Mouse (Mus musculus) kidney, embryonic 16.5 days (tissue): ENCODE results near the gene Fuk. TPM values are rescaled to one million over a fixed set of nuclear protein-coding genes. Genes with fewer than 3 reads are reported as not detected.
"Not testable (repeated sequence)": the region's sequence is repeated elsewhere in the genome, so short reads cannot be mapped to it uniquely, and the experiment has no call there.

Source experiments
- ATAC-seq: fragments of 200-750 bp; cut with Nextera tagmentation; 2 replicates; pipeline ENCODE4 v1.8.0; 2017; ENCODE audit warnings: moderate TSS enrichment; ENCODE audit not compliant: low FRiP score, low TSS enrichment
- H3K27ac ChIP-seq: fragments of 300-500 bp; sonication (generic); 2 replicates; pipeline ENCODE4 v1.5.1; 2014; ENCODE audit warnings: low read length
- H3K27me3 ChIP-seq: fragments of 300-500 bp; sonication (generic); 2 replicates; pipeline ENCODE4 v1.6.1; 2014; ENCODE audit warnings: low read length, control low read depth, mixed read lengths; ENCODE audit not compliant: insufficient read depth
- H3K36me3 ChIP-seq: fragments of 300-500 bp; sonication (generic); 2 replicates; pipeline ENCODE4 v1.6.1; 2014; ENCODE audit warnings: low read length, control low read depth, mixed read lengths; ENCODE audit not compliant: insufficient read depth
- H3K4me1 ChIP-seq: fragments of 300-500 bp; sonication (generic); 2 replicates; pipeline ENCODE4 v1.6.1; 2014; ENCODE audit warnings: low read length, control low read depth, mixed read lengths; ENCODE audit not compliant: insufficient read depth
- H3K4me2 ChIP-seq: fragments of 300-500 bp; sonication (generic); replicated peaks from 2 replicates; pipeline ENCODE4 v1.6.1; 2014; ENCODE audit warnings: low read depth, low read length
- H3K4me3 ChIP-seq: fragments of 300-500 bp; sonication (generic); 2 replicates; pipeline ENCODE4 v1.5.1; 2014; ENCODE audit warnings: mild to moderate bottlenecking, low read length
- H3K9ac ChIP-seq: fragments of 300-500 bp; sonication (generic); replicated peaks from 2 replicates; pipeline ENCODE4 v1.6.1; 2014; ENCODE audit warnings: low read length
- H3K9me3 ChIP-seq: fragments of 300-500 bp; sonication (generic); 2 replicates; pipeline ENCODE4 v1.6.1; 2016; ENCODE audit warnings: low read length, control low read depth
- WGBS: fragments of 180-500 bp; shearing (Covaris S2); extraction: QIAGEN DNeasy Blood & Tissue Kit; methylation state at CpG from one replicate; pipeline ENCODE4 v1.1.7; 2014; 5-methylcytosine and 5-hydroxymethylcytosine counted together
- polyA plus RNA-seq: library from polyadenylated mRNA; unstranded; fragments of >200 nt; fragmentation: Nextera tagmentation; extraction: Ambion mirVana; gene quantifications from 2 replicates; pipeline ENCODE4 v1.2.1, GENCODE M21; 2015

The Fuk gene
- polyA plus RNA-seq, 1 experiment from 2014 or later: 14.8 TPM

GRCm38 (mm10) chr8:110888441-110888840, 13.8 kb downstream of the Fuk start:
- Histone ChIP-seq H3K4me1 (no peaks in the 10 kb centered on the region), H3K27me3 (no peaks in the 10 kb centered on the region), H3K27ac (no peak overlapping the region), H3K9ac (no peak overlapping the region), H3K36me3 (peaks cover 20% of the 10 kb centered on the region; the same call in 1 of the 2 replicates), H3K4me2 (no peak overlapping the region), H3K9me3 (no peaks in the 10 kb centered on the region), H3K4me3 (no peak overlapping the region)
- 87% methylated on average over 8 of the region's 8 CpGs for WGBS
- no peak for ATAC-seq

- ATAC-seq: no peak
Observed at GRCm38 (mm10) chr8:110887551-110887950, 14.7 kb downstream of the Fuk start.

GRCm38 (mm10) chr8:110886634-110887033, 15.7 kb downstream of the Fuk start:
- Histone ChIP-seq H3K27me3 (no peaks in the 10 kb centered on the region), H3K36me3 (peaks cover 39% of the 10 kb centered on the region), H3K4me1 (no peaks in the 10 kb centered on the region), H3K4me3 (no peak overlapping the region), H3K9me3 (no peaks in the 10 kb centered on the region), H3K27ac (no peak overlapping the region), H3K4me2 (no peak overlapping the region), H3K9ac (no peak overlapping the region)
- 85% methylated on average over 3 of the region's 3 CpGs for WGBS
- no peak for ATAC-seq

More at GRCm38 (mm10) chr8:110887551-110887950, 14.7 kb downstream of the Fuk start:
- H3K9me3 ChIP-seq: no peaks in the 10 kb centered on the region
- no peak overlapping the region for H3K9ac ChIP-seq
- peaks cover 29% of the 10 kb centered on the region for H3K36me3 ChIP-seq
- no peak overlapping the region for H3K4me3 ChIP-seq
- no peak overlapping the region for H3K4me2 ChIP-seq
- H3K27me3 ChIP-seq: no peaks in the 10 kb centered on the region
- WGBS: 90% methylated on average over 10 of the region's 10 CpGs
- no peak overlapping the region for H3K27ac ChIP-seq
- no peaks in the 10 kb centered on the region for H3K4me1 ChIP-seq

GRCm38 (mm10) chr8:110883824-110884223, 18.5 kb downstream of the Fuk start:
- ATAC-seq: no peak
- Histone ChIP-seq H3K27ac (no peak overlapping the region), H3K9ac (no peak overlapping the region), H3K9me3 (no peaks in the 10 kb centered on the region), H3K36me3 (peaks cover 62% of the 10 kb centered on the region), H3K4me2 (no peak overlapping the region), H3K4me3 (no peak overlapping the region), H3K27me3 (no peaks in the 10 kb centered on the region), H3K4me1 (no peaks in the 10 kb centered on the region)
- WGBS: 82% methylated on average over 18 of the region's 18 CpGs

- Histone ChIP-seq H3K27ac (no peak overlapping the region), H3K9ac (no peak overlapping the region), H3K4me3 (no peak overlapping the region), H3K27me3 (no peaks in the 10 kb centered on the region), H3K4me1 (no peaks in the 10 kb centered on the region), H3K9me3 (no peaks in the 10 kb centered on the region), H3K36me3 (peaks cover 60% of the 10 kb centered on the region), H3K4me2 (no peak overlapping the region)
- ATAC-seq: 0 out of 2 replicates have a peak, but pooled peaks have one; percentile 39
- 95% methylated on average over 10 of the region's 10 CpGs for WGBS
Observed at GRCm38 (mm10) chr8:110881741-110882310, 20.5 kb downstream of the Fuk start.

- 85% methylated on average over 4 of the region's 4 CpGs for WGBS
- H3K36me3 ChIP-seq: peaks cover 70% of the 10 kb centered on the region
Observed at GRCm38 (mm10) chr8:110877862-110878261, 24.4 kb downstream of the Fuk start.

GRCm38 (mm10) chr8:110870501-110870900, 31.8 kb downstream of the Fuk start:
- WGBS: 98% methylated on average over 2 of the region's 2 CpGs
- Histone ChIP-seq H3K27ac (no peak overlapping the region), H3K4me3 (no peak overlapping the region), H3K4me2 (no peak overlapping the region), H3K4me1 (no peaks in the 10 kb centered on the region), H3K9me3 (no peaks in the 10 kb centered on the region), H3K27me3 (no peaks in the 10 kb centered on the region), H3K36me3 (peaks cover 59% of the 10 kb centered on the region), H3K9ac (no peak overlapping the region)
- ATAC-seq: no peak

More at GRCm38 (mm10) chr8:110877862-110878261, 24.4 kb downstream of the Fuk start:
- H3K4me1 ChIP-seq: no peaks in the 10 kb centered on the region
- H3K9me3 ChIP-seq: no peaks in the 10 kb centered on the region
- no peak overlapping the region for H3K4me2 ChIP-seq
- ATAC-seq: no peak
- H3K27me3 ChIP-seq: no peaks in the 10 kb centered on the region
- no peak overlapping the region for H3K9ac ChIP-seq
- no peak overlapping the region for H3K4me3 ChIP-seq
- H3K27ac ChIP-seq: no peak overlapping the region

- not testable (repeated sequence) for H3K27me3 ChIP-seq, H3K4me3 ChIP-seq, H3K9ac ChIP-seq, ATAC-seq, H3K27ac ChIP-seq, H3K4me2 ChIP-seq, H3K9me3 ChIP-seq, H3K4me1 ChIP-seq
- peaks cover 78% of the 10 kb centered on the region for H3K36me3 ChIP-seq
- 91% methylated on average over 7 of the region's 7 CpGs for WGBS
Observed at GRCm38 (mm10) chr8:110861347-110862025, 40.8 kb downstream of the Fuk start.

- no peak overlapping the region for H3K4me3 ChIP-seq
- no peak for ATAC-seq
- no peaks in the 10 kb centered on the region for H3K4me1 ChIP-seq
- WGBS: 82% methylated on average over 7 of the region's 7 CpGs
- no peak overlapping the region for H3K27ac ChIP-seq
- H3K9me3 ChIP-seq: no peaks in the 10 kb centered on the region
- peaks cover 73% of the 10 kb centered on the region for H3K36me3 ChIP-seq
- no peak overlapping the region for H3K4me2 ChIP-seq
- no peaks in the 10 kb centered on the region for H3K27me3 ChIP-seq
- no peak overlapping the region for H3K9ac ChIP-seq
Observed at GRCm38 (mm10) chr8:110859651-110860501, 42.4 kb downstream of the Fuk start.
